11 mouse cellular contexts compared by ENCODE assay signal in genomic region chr12:4908391-4908790, GRCm38 (mm10). TPM values are rescaled to one million over a fixed set of nuclear protein-coding genes. Genes with fewer than 3 reads are reported as not detected.
DNase-seq lines count a peak whose midpoint lies in the region; ATAC-seq and TF ChIP-seq lines count a peak whose summit lies in the region.
"Had no signal": no experiment of that assay in that cellular context is flagged by ENCODE, and none has a peak within 500 bp of the region (broad histone marks: within the 10 kb centered on the region; RNA-seq: fewer than 3 reads in every experiment).

No protein-coding gene starts in this region.

- H3K4me2 ChIP-seq in midbrain, embryonic 15.5 days, result no peak overlapping the region
- no peak overlapping the region for H3K4me2 ChIP-seq in midbrain, embryonic 13.5 days (replicated peaks)
- peak overlapping the region; percentile 79; the same call in 1 of the 2 replicates for H3K4me2 ChIP-seq in liver, postnatal 0 days (ENCODE audit: low read depth, low read length)

- H3K36me3 ChIP-seq in heart, embryonic 10.5 days, result no peaks in the 10 kb centered on the region
- H3K36me3 ChIP-seq in midbrain, embryonic 15.5 days (replicated peaks), result no peaks in the 10 kb centered on the region
- H3K36me3 ChIP-seq in midbrain, embryonic 13.5 days, result no peaks in the 10 kb centered on the region
- peaks cover 18% of the 10 kb centered on the region for H3K36me3 ChIP-seq in G1E (replicated peaks)
- no peaks in the 10 kb centered on the region for H3K36me3 ChIP-seq in liver, postnatal 0 days (replicated peaks; ENCODE audit: insufficient read depth, low read length)
- H3K36me3 ChIP-seq in kidney, adult 2 months (ENCODE audit: control insufficient read depth, insufficient read depth, low read length), result no peaks in the 10 kb centered on the region

- no peak overlapping the region for H3K9ac ChIP-seq in midbrain, embryonic 15.5 days
- no peak overlapping the region for H3K9ac ChIP-seq in midbrain, embryonic 13.5 days (replicated peaks)
- no peak overlapping the region for H3K9ac ChIP-seq in liver, postnatal 0 days (replicated peaks)

- no peak overlapping the region for H3K27ac ChIP-seq in heart, embryonic 10.5 days
- H3K27ac ChIP-seq in midbrain, embryonic 15.5 days, result no peak overlapping the region
- H3K27ac ChIP-seq in midbrain, embryonic 13.5 days, result no peak overlapping the region
- no peak overlapping the region for H3K27ac ChIP-seq in liver, postnatal 0 days (ENCODE audit: low read depth)
- H3K27ac ChIP-seq in kidney, adult 2 months (ENCODE audit: insufficient read depth, low read depth, low read length), result no peak overlapping the region

- ATAC-seq in midbrain, embryonic 15.5 days (replicated peaks), result no peak
- ATAC-seq in midbrain, embryonic 13.5 days, result no peak
- no peak for ATAC-seq in G1E (ENCODE audit: extremely low read depth, insufficient number of reproducible peaks, low FRiP score, poor library complexity, severe bottlenecking)
- ATAC-seq in liver, postnatal 0 days, result no peak

- no peaks in the 10 kb centered on the region for H3K27me3 ChIP-seq in heart, embryonic 10.5 days (ENCODE audit: insufficient read depth, poor library complexity, severe bottlenecking)
- no peaks in the 10 kb centered on the region for H3K27me3 ChIP-seq in midbrain, embryonic 15.5 days (replicated peaks)
- H3K27me3 ChIP-seq in midbrain, embryonic 13.5 days, result no peaks in the 10 kb centered on the region
- no peaks in the 10 kb centered on the region for H3K27me3 ChIP-seq in G1E (ENCODE audit: insufficient read depth, low read length)
- no peaks in the 10 kb centered on the region for H3K27me3 ChIP-seq in liver, postnatal 0 days (ENCODE audit: insufficient read depth, low read length)
- no peaks in the 10 kb centered on the region for H3K27me3 ChIP-seq in kidney, adult 2 months (replicated peaks; ENCODE audit: control insufficient read depth, insufficient read depth, low read length)

- H3K9me3 ChIP-seq in heart, embryonic 10.5 days, result no peaks in the 10 kb centered on the region
- H3K9me3 ChIP-seq in midbrain, embryonic 15.5 days, result no peaks in the 10 kb centered on the region
- no peaks in the 10 kb centered on the region for H3K9me3 ChIP-seq in midbrain, embryonic 13.5 days
- no peaks in the 10 kb centered on the region for H3K9me3 ChIP-seq in G1E (replicated peaks)
- no peaks in the 10 kb centered on the region for H3K9me3 ChIP-seq in liver, postnatal 0 days (ENCODE audit: low read length)

- no peak for TF ChIP-seq POLR2A in kidney, adult 2 months (IDR thresholded peaks at IDR 0.05; ENCODE audit: low read depth, low read length)

- WGBS in heart, embryonic 10.5 days, result 86% methylated on average over 7 of the region's 7 CpGs
- 94% methylated on average over 7 of the region's 7 CpGs for WGBS in midbrain, embryonic 15.5 days
- 94% methylated on average over 7 of the region's 7 CpGs for WGBS in midbrain, embryonic 13.5 days
- WGBS in liver, postnatal 0 days (ENCODE audit: insufficient replicate concordance), result 89% methylated on average over 7 of the region's 7 CpGs
- WGBS in kidney, adult 2 months, result 90% methylated on average over 7 of the region's 7 CpGs

- no peak for DNase-seq in heart, embryonic 10.5 days (ENCODE audit: low spot score)
- DNase-seq in heart, adult 18-20 months, result no peak
- DNase-seq in G1E (ENCODE audit: low spot score), result no peak
- no peak for DNase-seq in liver, postnatal 0 days
- DNase-seq in kidney, adult 2 months, result no peak
- DNase-seq in Muller cell, postnatal 12 days (ENCODE audit: inconsistent ontology term), result no peak
- DNase-seq: adrenal gland, postnatal 10 days; kidney, postnatal 10 days; thymus, postnatal 4 days had no signal

- H3K4me1 ChIP-seq in heart, embryonic 10.5 days, result no peaks in the 10 kb centered on the region
- H3K4me1 ChIP-seq in midbrain, embryonic 15.5 days, result peaks cover 7% of the 10 kb centered on the region
- peaks cover 3% of the 10 kb centered on the region; the same call in 1 of the 2 replicates for H3K4me1 ChIP-seq in midbrain, embryonic 13.5 days (replicated peaks)
- H3K4me1 ChIP-seq in G1E (ENCODE audit: insufficient read depth, low read depth, low read length), result peaks cover 25% of the 10 kb centered on the region
- H3K4me1 ChIP-seq in liver, postnatal 0 days (ENCODE audit: insufficient read depth), result peaks cover 18% of the 10 kb centered on the region; the same call in 1 of the 2 replicates
- peaks cover 8% of the 10 kb centered on the region; the same call in 1 of the 2 replicates for H3K4me1 ChIP-seq in kidney, adult 2 months (ENCODE audit: control insufficient read depth, insufficient read depth, low read length)

- TF ChIP-seq EP300 in liver, postnatal 0 days (IDR thresholded peaks at IDR 0.05; ENCODE audit: low read depth), result no peak

- H3K4me3 ChIP-seq in heart, embryonic 10.5 days, result peak overlapping the region; percentile 89; the same call in 1 of the 2 replicates
- peak overlapping the region; percentile 60; the same call in 1 of the 2 replicates for H3K4me3 ChIP-seq in midbrain, embryonic 15.5 days
- no peak overlapping the region for H3K4me3 ChIP-seq in midbrain, embryonic 13.5 days (replicated peaks)
- H3K4me3 ChIP-seq in G1E (ENCODE audit: low read depth, low read length), result peak overlapping the region; percentile 86
- peak overlapping the region; percentile 76 for H3K4me3 ChIP-seq in liver, postnatal 0 days (ENCODE audit: low read depth, low read length)
- H3K4me3 ChIP-seq in kidney, adult 2 months (ENCODE audit: insufficient read depth, low read depth, low read length), result no peak overlapping the region

- TF ChIP-seq CTCF in G1E (IDR thresholded peaks at IDR 0.05; ENCODE audit: low read depth, low read length), result no peak
- TF ChIP-seq CTCF in liver, postnatal 0 days (IDR thresholded peaks at IDR 0.05; ENCODE audit: low read depth), result no peak
- TF ChIP-seq CTCF in kidney, adult 2 months (conservative IDR thresholded peaks at IDR 0.05; ENCODE audit: insufficient read depth, insufficient read length, low read depth, low read length), result no peak

RNA-seq across cellular contexts. Expression of gene Ubxn2a, which starts 0.9 kb away (rescaled TPM):
- 29.6 and 30.7 TPM in 2 replicates for polyA plus RNA-seq in heart, embryonic 10.5 days (2016; fragmentation: Nextera tagmentation; extraction: Ambion mirVana)
- total RNA-seq in heart, adult 18-20 months (2021), result 10 to 100 TPM; 69.0 to 76.7 TPM
- polyA plus RNA-seq in midbrain, embryonic 15.5 days (2015; fragmentation: Nextera tagmentation; extraction: Ambion mirVana), result 40.4 and 41.7 TPM in 2 replicates
- polyA plus RNA-seq in midbrain, embryonic 13.5 days (2015; fragmentation: Nextera tagmentation; extraction: Ambion mirVana), result 33.7 and 35.7 TPM in 2 replicates
- total RNA-seq in G1E (2014; fragmentation: Nextera tagmentation) (58.3 and 65.4 TPM in 2 replicates), G1E (2017) (73.9 and 75.5 TPM in 2 replicates)
- 14.3 and 22.6 TPM in 2 replicates for polyA plus RNA-seq in G1E (2012)
- 19.7 and 22.0 TPM in 2 replicates for polyA plus RNA-seq in liver, postnatal 0 days (2015; fragmentation: Nextera tagmentation; extraction: Ambion mirVana)
- polyA plus RNA-seq in kidney, adult 2 months (2012; rRNA removed), result 9.8 and 10.9 TPM in 2 replicates

RNA-seq across cellular contexts. Expression of gene Atad2b, which starts 8.8 kb away (rescaled TPM):
- 6.7 and 8.8 TPM in 2 replicates for polyA plus RNA-seq in heart, embryonic 10.5 days (2016; fragmentation: Nextera tagmentation; extraction: Ambion mirVana)
- total RNA-seq in heart, adult 18-20 months (2021), result 10 to 100 TPM; 11.6 to 12.4 TPM
- polyA plus RNA-seq in midbrain, embryonic 15.5 days (2015; fragmentation: Nextera tagmentation; extraction: Ambion mirVana), result 11.2 and 11.3 TPM in 2 replicates
- polyA plus RNA-seq in midbrain, embryonic 13.5 days (2015; fragmentation: Nextera tagmentation; extraction: Ambion mirVana), result 15.2 and 17.5 TPM in 2 replicates
- total RNA-seq in G1E (2014; fragmentation: Nextera tagmentation), result 113 and 123 TPM in 2 replicates
- total RNA-seq in G1E (2017), result 44.4 and 54.5 TPM in 2 replicates
- 28.5 and 39.1 TPM in 2 replicates for polyA plus RNA-seq in G1E (2012)
- 4.1 and 4.7 TPM in 2 replicates for polyA plus RNA-seq in liver, postnatal 0 days (2015; fragmentation: Nextera tagmentation; extraction: Ambion mirVana)
- polyA plus RNA-seq in kidney, adult 2 months (2012; rRNA removed), result 5.6 and 6.2 TPM in 2 replicates

RNA-seq across cellular contexts. Expression of gene Mfsd2b, which starts 34.2 kb away (rescaled TPM):
- 10.9 and 13.5 TPM in 2 replicates for polyA plus RNA-seq in heart, embryonic 10.5 days (2016; fragmentation: Nextera tagmentation; extraction: Ambion mirVana)
- total RNA-seq in heart, adult 18-20 months (2021), result under 1 TPM; 0.52 to 0.93 TPM
- polyA plus RNA-seq in midbrain, embryonic 15.5 days (2015; fragmentation: Nextera tagmentation; extraction: Ambion mirVana), result 2.6 TPM in 2 replicates
- 1.8 and 2.2 TPM in 2 replicates for polyA plus RNA-seq in midbrain, embryonic 13.5 days (2015; fragmentation: Nextera tagmentation; extraction: Ambion mirVana)
- total RNA-seq in G1E (2014; fragmentation: Nextera tagmentation), result 174 and 182 TPM in 2 replicates
- 72.0 and 77.5 TPM in 2 replicates for total RNA-seq in G1E (2017)
- polyA plus RNA-seq in G1E (2012), result 120 and 159 TPM in 2 replicates
- polyA plus RNA-seq in liver, postnatal 0 days (2015; fragmentation: Nextera tagmentation; extraction: Ambion mirVana), result 24.8 and 28.0 TPM in 2 replicates
- polyA plus RNA-seq in kidney, adult 2 months (2012; rRNA removed), result 1.7 and 2.3 TPM in 2 replicates

Comparison
In these comparisons a context has a peak if more than half of its experiments do, and no peak if none do; other contexts are left out.
1. H3K4me3 ChIP-seq: peak in heart, embryonic 10.5 days (single experiment), midbrain, embryonic 15.5 days (single experiment), G1E (single experiment) and liver, postnatal 0 days (single experiment); none in midbrain, embryonic 13.5 days (single experiment) and kidney, adult 2 months (single experiment).